Mouse (Mus musculus) forebrain, embryonic 10.5 days (tissue): ENCODE data around the gene Prkg1. TPM values are rescaled to one million over a fixed set of nuclear protein-coding genes. Genes with fewer than 3 reads are reported as not detected.
"Not testable (repeated sequence)": the region's sequence is repeated elsewhere in the genome, so short reads cannot be mapped to it uniquely, and the experiment has no call there.

Experiments used
- DNase-seq: peaks from one replicate; pipeline ENCODE4 v3.0.0-alpha.2; 2017; ENCODE audit warnings: low spot score; ENCODE audit errors: extremely low spot score
- H3K27ac ChIP-seq: fragments of 300-500 bp; sonication (generic); 2 replicates; pipeline ENCODE4 v1.5.1; 2016; ENCODE audit warnings: mild to moderate bottlenecking
- H3K27me3 ChIP-seq: fragments of 300-500 bp; sonication (generic); 2 replicates; pipeline ENCODE4 v1.6.1; 2016; ENCODE audit warnings: mild to moderate bottlenecking; ENCODE audit not compliant: poor library complexity, severe bottlenecking
- H3K36me3 ChIP-seq: fragments of 300-500 bp; sonication (generic); replicated peaks from 2 replicates; pipeline ENCODE4 v1.6.1; 2016; ENCODE audit warnings: mild to moderate bottlenecking, moderate library complexity
- H3K4me1 ChIP-seq: fragments of 300-500 bp; sonication (generic); 2 replicates; pipeline ENCODE4 v1.6.1; 2016
- H3K4me3 ChIP-seq: fragments of 300-500 bp; sonication (generic); 2 replicates; pipeline ENCODE4 v1.5.1; 2016; ENCODE audit warnings: mild to moderate bottlenecking, moderate library complexity
- H3K9me3 ChIP-seq: fragments of 300-500 bp; sonication (generic); 2 replicates; pipeline ENCODE4 v1.6.1; 2016; ENCODE audit warnings: mild to moderate bottlenecking, moderate library complexity
- WGBS: fragments of 180-500 bp; shearing (Covaris S2); methylation state at CpG from one replicate; pipeline ENCODE4 v1.1.7; 2016; 5-methylcytosine and 5-hydroxymethylcytosine counted together
- polyA plus RNA-seq: library from polyadenylated mRNA; unstranded; fragments of >200 nt; fragmentation: Nextera tagmentation; extraction: Ambion mirVana; gene quantifications from 2 replicates; pipeline ENCODE4 v1.2.1, GENCODE M21; 2016

Gene Prkg1
- polyA plus RNA-seq, 1 experiment from 2014 or later, result 3.5 TPM

- DNase-seq, result no peak
- WGBS, result 94% methylated on average over 1 of the region's 1 CpGs
Observed at GRCm38 (mm10) chr19:31354959-31355358, 409.9 kb downstream of the Prkg1 start.

GRCm38 (mm10) chr19:31352784-31353183, 412.0 kb downstream of the Prkg1 start:
- H3K27me3 ChIP-seq, H3K4me3 ChIP-seq, H3K36me3 ChIP-seq, H3K27ac ChIP-seq, H3K9me3 ChIP-seq, DNase-seq, H3K4me1 ChIP-seq: not testable (repeated sequence)

More at GRCm38 (mm10) chr19:31354959-31355358, 409.9 kb downstream of the Prkg1 start:
- peaks cover 6% of the 10 kb centered on the region for H3K4me1 ChIP-seq
- no peaks in the 10 kb centered on the region for H3K27me3 ChIP-seq
- H3K27ac ChIP-seq, result no peak overlapping the region
- no peaks in the 10 kb centered on the region for H3K9me3 ChIP-seq
- no peaks in the 10 kb centered on the region for H3K36me3 ChIP-seq
- no peak overlapping the region for H3K4me3 ChIP-seq

GRCm38 (mm10) chr19:31351796-31352195, 413.0 kb downstream of the Prkg1 start:
- no peak overlapping the region for H3K4me3 ChIP-seq
- H3K4me1 ChIP-seq, result peaks cover 6% of the 10 kb centered on the region
- H3K27ac ChIP-seq, result no peak overlapping the region
- WGBS, result 38% methylated on average over 3 of the region's 3 CpGs
- no peaks in the 10 kb centered on the region for H3K36me3 ChIP-seq
- no peak for DNase-seq
- no peaks in the 10 kb centered on the region for H3K27me3 ChIP-seq
- H3K9me3 ChIP-seq, result no peaks in the 10 kb centered on the region

GRCm38 (mm10) chr19:31342150-31342549, 422.7 kb downstream of the Prkg1 start:
- H3K36me3 ChIP-seq, result no peaks in the 10 kb centered on the region
- no peak overlapping the region for H3K27ac ChIP-seq
- H3K27me3 ChIP-seq, result no peaks in the 10 kb centered on the region
- DNase-seq, result peak; percentile 29
- H3K4me1 ChIP-seq, result 0 out of 2 replicates have a peak, but pooled peaks cover 6% of the 10 kb centered on the region
- no peak overlapping the region for H3K4me3 ChIP-seq
- WGBS, result 34% methylated on average over 4 of the region's 4 CpGs
- H3K9me3 ChIP-seq, result no peaks in the 10 kb centered on the region

GRCm38 (mm10) chr19:31340898-31341297, 423.9 kb downstream of the Prkg1 start:
- Histone ChIP-seq H3K9me3 (no peaks in the 10 kb centered on the region), H3K27ac (no peak overlapping the region), H3K4me3 (no peak overlapping the region), H3K4me1 (0 out of 2 replicates have a peak, but pooled peaks cover 6% of the 10 kb centered on the region), H3K36me3 (no peaks in the 10 kb centered on the region), H3K27me3 (no peaks in the 10 kb centered on the region)
- 92% methylated on average over 1 of the region's 1 CpGs for WGBS
- DNase-seq, result no peak

- Histone ChIP-seq H3K4me1 (0 out of 2 replicates have a peak, but pooled peaks cover 6% of the 10 kb centered on the region), H3K27ac (no peak overlapping the region), H3K9me3 (no peaks in the 10 kb centered on the region), H3K27me3 (no peaks in the 10 kb centered on the region), H3K36me3 (no peaks in the 10 kb centered on the region), H3K4me3 (no peak overlapping the region)
- DNase-seq, result no peak
- 68% methylated on average over 5 of the region's 5 CpGs for WGBS
Observed at GRCm38 (mm10) chr19:31338355-31339101, 426.3 kb downstream of the Prkg1 start.

- DNase-seq, result no peak
- WGBS, result 87% methylated on average over 6 of the region's 6 CpGs
- Histone ChIP-seq H3K27ac (no peak overlapping the region), H3K4me1 (0 out of 2 replicates have a peak, but pooled peaks cover 6% of the 10 kb centered on the region), H3K36me3 (no peaks in the 10 kb centered on the region), H3K27me3 (no peaks in the 10 kb centered on the region), H3K4me3 (no peak overlapping the region), H3K9me3 (no peaks in the 10 kb centered on the region)
Observed at GRCm38 (mm10) chr19:31337863-31338217, 427.0 kb downstream of the Prkg1 start.

GRCm38 (mm10) chr19:31337163-31337862, 427.5 kb downstream of the Prkg1 start:
- Histone ChIP-seq H3K9me3 (no peaks in the 10 kb centered on the region), H3K27ac (no peak overlapping the region), H3K27me3 (no peaks in the 10 kb centered on the region), H3K36me3 (no peaks in the 10 kb centered on the region), H3K4me1 (0 out of 2 replicates have a peak, but pooled peaks cover 6% of the 10 kb centered on the region), H3K4me3 (no peak overlapping the region)
- 85% methylated on average over 9 of the region's 9 CpGs for WGBS
- no peak for DNase-seq

- DNase-seq, result no peak
- Histone ChIP-seq H3K27ac (no peak overlapping the region), H3K36me3 (no peaks in the 10 kb centered on the region), H3K9me3 (no peaks in the 10 kb centered on the region), H3K4me3 (no peak overlapping the region), H3K4me1 (0 out of 2 replicates have a peak, but pooled peaks cover 6% of the 10 kb centered on the region), H3K27me3 (no peaks in the 10 kb centered on the region)
- 86% methylated on average over 3 of the region's 3 CpGs for WGBS
Observed at GRCm38 (mm10) chr19:31336381-31336780, 428.5 kb downstream of the Prkg1 start.

- Histone ChIP-seq H3K27me3 (no peaks in the 10 kb centered on the region), H3K9me3 (no peaks in the 10 kb centered on the region), H3K36me3 (no peaks in the 10 kb centered on the region), H3K27ac (no peak overlapping the region), H3K4me3 (no peak overlapping the region), H3K4me1 (no peaks in the 10 kb centered on the region)
- 79% methylated on average over 5 of the region's 5 CpGs for WGBS
- DNase-seq, result no peak
Observed at GRCm38 (mm10) chr19:31329893-31330292, 434.9 kb downstream of the Prkg1 start.

GRCm38 (mm10) chr19:31304760-31305159, 460.1 kb downstream of the Prkg1 start:
- no peaks in the 10 kb centered on the region for H3K27me3 ChIP-seq
- DNase-seq, result no peak
- H3K9me3 ChIP-seq, result no peaks in the 10 kb centered on the region
- no peaks in the 10 kb centered on the region for H3K36me3 ChIP-seq
- no peak overlapping the region for H3K27ac ChIP-seq
- 92% methylated on average over 3 of the region's 3 CpGs for WGBS
- no peak overlapping the region for H3K4me3 ChIP-seq
- no peaks in the 10 kb centered on the region for H3K4me1 ChIP-seq

- no peaks in the 10 kb centered on the region for H3K36me3 ChIP-seq
- H3K27me3 ChIP-seq, result no peaks in the 10 kb centered on the region
- WGBS, result 83% methylated on average over 2 of the region's 2 CpGs
- DNase-seq, result no peak
- no peak overlapping the region for H3K4me3 ChIP-seq
- H3K4me1 ChIP-seq, result no peaks in the 10 kb centered on the region
- H3K9me3 ChIP-seq, result no peaks in the 10 kb centered on the region
- no peak overlapping the region for H3K27ac ChIP-seq
Observed at GRCm38 (mm10) chr19:31291231-31291630, 473.6 kb downstream of the Prkg1 start.

GRCm38 (mm10) chr19:31284581-31284980, 480.3 kb downstream of the Prkg1 start:
- no peak for DNase-seq
- Histone ChIP-seq H3K27me3 (no peaks in the 10 kb centered on the region), H3K4me3 (no peak overlapping the region), H3K36me3 (no peaks in the 10 kb centered on the region), H3K27ac (no peak overlapping the region), H3K9me3 (no peaks in the 10 kb centered on the region), H3K4me1 (peaks cover 17% of the 10 kb centered on the region)
- WGBS, result 55% methylated on average over 3 of the region's 3 CpGs
